Mouse (Mus musculus): ENCODE data around the gene Midn.

GRCm38 (mm10) chr10:80136179-80136951 is 11.7 kb upstream of the Midn start:
- TF ChIP-seq CTCF (IDR thresholded peaks at IDR 0.05; ENCODE audit: control insufficient read depth, insufficient read depth, insufficient replicate concordance, low read depth, low read length) (no peak), POLR2A (IDR thresholded peaks at IDR 0.05; ENCODE audit: control insufficient read depth, low read depth, low read length) (no peak)

All from testis, adult 2 months (tissue).